Mouse (Mus musculus) WW6 (cell line): ENCODE results near the gene Ccar1.
"Not testable (repeated sequence)": the region's sequence is repeated elsewhere in the genome, so short reads cannot be mapped to it uniquely, and the experiment has no call there.

Experiments
- DNase-seq: peaks from one replicate; pipeline ENCODE4 v3.0.0-alpha.2; 2013; ENCODE audit warnings: low read depth, low spot score

The Ccar1 gene

DNA sequence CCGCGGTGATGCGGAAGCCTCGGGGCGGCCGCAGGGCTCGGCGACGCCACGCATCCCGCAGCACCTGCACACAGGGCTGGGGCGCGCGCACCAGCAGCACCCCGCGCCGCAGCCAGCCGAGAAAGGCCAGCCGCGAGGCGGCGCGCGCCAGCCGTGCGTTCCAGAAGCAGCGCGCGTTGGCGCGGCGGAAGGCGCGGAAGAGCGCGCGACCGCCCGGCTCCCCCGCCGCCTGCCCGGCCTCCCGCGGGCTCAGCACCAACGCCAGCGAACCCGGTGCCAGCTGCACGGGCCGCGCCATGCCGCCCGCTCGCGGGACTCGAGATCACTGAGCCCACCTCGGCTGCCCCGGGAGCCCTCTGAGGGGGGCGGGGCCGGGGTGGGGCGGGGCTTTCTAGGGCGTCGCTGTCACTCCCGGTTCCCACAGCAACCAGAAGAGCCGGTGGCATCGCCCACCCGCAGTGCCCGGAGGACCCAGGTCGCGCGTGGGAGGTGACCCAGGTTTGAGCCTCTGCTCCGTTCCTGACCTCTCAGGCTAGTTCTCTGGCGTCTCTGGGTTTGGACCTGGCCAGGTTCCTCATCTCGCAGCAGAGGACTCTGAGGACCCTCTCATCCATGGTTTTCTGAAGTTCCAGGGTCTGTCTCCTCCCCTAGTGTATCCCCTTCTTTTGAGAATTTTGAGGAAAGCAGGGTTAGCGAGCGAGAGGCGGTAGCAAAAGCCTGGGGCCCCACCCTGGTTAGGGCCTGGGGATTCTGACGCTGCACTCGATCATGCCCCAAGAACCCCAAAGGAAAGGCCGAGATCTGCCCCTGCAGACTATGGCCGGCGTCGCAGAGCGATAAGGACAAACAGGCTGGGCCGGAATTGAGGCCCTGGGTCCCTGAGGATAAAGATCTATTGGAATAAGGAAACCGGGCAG is 66.1 kb downstream of the Ccar1 start, which contains the start of gene Stox1:
Gene Stox1 (minus strand): TSS at position 358 of the 917 bp plus-strand sequence.
- peak; percentile 18 for DNase-seq

DNA sequence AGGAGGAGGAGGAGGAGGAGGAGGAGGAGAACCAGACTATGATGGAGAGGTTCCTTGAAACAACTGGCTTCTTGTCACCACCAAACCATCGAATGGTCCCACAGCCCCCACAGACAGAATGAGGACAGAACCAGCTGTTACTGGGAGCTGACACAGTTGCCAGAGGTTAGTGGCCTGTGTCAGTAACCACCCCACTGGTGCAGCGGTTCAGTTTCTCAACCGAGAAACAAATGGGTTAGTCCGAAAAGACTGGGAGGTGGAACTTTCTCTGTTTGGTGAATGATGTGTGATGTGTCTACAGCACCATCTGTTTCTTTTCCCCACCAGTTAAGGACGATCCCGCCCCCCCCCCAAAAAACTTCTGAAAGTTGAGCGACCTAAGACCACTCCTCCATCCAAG is 67.2 kb downstream of the Ccar1 start:
- no peak for DNase-seq

DNA sequence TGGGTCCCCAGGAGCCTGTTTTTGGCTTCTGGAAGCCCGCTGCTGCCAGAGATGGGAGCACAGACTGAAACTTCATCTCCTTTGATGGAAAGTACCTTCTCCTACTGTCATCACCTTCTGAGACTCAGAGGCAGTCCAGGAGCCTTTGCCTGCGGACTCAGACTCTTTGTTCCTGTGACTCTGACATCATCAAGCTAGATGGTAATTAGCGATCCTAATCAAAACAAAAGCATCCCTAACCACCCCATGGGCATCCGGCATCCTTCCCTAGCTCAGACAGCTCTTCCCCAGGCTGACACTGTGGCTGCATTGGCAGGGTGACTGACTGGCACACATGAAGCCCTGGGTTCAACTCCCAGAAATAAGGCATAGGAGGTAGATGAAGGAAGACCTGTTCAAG is 69.4 kb downstream of the Ccar1 start:
- no peak for DNase-seq

DNA sequence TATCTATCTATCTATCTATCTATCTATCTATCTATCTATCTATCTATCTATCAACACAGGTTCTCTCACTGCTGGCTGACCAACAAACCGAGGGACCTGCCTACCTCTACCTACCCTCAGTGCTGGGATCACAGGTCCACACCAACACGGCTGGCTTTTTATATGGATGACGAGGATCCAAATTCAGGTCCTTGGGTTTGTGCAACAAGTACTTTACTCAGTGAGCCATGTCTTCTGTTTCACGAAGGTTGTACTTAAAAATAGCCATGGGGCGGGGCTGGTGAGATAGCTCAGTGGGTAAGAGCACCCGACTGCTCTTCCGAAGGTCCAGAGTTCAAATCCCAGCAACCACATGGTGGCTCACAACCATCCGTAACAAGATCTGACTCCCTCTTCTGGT is 71.5 kb downstream of the Ccar1 start:
- not testable (repeated sequence) for DNase-seq

DNA sequence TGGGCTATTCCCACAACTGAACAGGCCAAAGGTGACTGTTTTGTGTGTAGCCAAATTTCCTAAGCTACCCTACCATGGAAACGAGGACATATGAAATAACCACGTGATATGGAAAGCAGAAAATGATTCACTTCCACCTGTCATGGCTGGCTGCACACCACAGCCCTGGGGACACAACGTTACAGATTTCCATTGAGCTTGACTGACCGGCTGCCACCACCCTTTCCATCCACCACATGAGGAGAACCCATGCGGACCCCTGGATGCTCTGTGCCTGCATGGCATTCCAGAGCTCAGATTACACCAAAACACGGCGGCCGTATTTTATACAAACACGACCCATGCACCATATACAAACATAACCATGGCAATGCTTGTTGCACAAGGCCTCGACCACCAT is 78.6 kb downstream of the Ccar1 start:
- no peak for DNase-seq

DNA sequence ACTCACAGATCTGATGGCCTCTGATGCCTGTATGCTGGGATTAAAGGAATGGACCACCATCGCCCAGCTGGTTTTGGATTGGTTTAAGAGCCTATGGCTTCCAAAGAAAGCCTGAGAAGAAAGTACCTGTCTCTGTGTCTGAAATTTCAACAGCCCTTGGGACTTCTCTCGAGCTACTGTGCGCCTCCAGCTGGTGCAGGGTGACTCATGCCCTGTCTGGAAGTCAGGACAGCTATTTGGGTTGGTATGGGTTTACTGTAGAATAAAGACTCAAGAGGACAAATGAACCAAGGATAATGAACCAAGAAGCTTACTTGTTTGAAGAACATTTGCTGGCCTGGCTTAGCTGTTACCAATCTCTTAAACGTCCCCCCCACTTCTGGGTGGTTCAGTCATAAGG is 88.5 kb downstream of the Ccar1 start:
- DNase-seq = no peak

DNA sequence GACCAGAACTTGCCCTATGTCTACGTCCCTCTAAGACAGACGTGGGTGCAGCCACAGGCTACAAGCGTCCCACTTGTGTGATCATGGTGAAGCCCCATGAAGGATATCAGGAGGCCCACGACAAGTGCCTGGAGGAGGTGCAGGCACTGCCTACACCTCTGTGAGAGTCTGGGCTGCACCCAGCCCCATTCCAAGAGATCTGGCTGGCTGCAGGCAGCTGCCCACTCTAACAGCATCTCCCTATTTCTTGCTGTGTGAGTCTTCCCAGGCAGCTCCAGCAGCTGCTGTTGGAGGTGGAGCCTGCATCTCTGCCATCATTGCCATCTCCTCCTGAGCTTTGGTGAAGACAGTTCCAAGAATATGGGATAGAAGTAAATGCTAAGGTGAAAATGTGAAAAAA is 89.7 kb downstream of the Ccar1 start:
- no peak for DNase-seq
